Mouse (Mus musculus): ENCODE measurements around the gene Tmcc3.
A peak's percentile ranks its signal among the peaks of the same experiment; 100 is the strongest.

DNA sequence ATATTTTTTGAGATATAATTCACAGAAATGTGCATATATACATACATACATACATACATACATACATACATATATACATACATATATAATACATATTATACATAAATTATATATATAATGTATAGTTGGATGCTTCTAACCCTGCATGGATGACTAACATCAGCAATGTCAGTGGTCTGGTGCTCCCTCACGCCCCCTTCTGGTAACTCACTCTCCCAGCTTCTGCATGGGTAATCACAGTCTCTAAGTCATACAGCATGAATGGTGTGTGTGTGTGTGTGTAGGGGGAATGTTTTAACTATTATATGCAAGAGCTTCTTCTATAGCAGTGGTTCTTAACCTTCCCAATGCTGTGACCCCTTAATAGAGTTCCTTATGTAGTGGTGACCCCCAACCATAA, 250.4 kb downstream of the Tmcc3 start:
- TF ChIP-seq CTCF (IDR thresholded peaks at IDR 0.05) (peak; percentile 66), EP300 (IDR thresholded peaks at IDR 0.05; ENCODE audit: insufficient read depth, low read depth, low read length) (no peak), POLR2A (IDR thresholded peaks at IDR 0.05; ENCODE audit: insufficient read depth, low read depth, low read length) (no peak)
